Mouse (Mus musculus): Measurements from ENCODE around the gene Rnf222.
A peak's percentile ranks its signal among the peaks of the same experiment; 100 is the strongest.

- TF ChIP-seq MAFK (IDR thresholded peaks at IDR 0.05; ENCODE audit: borderline replicate concordance, low read depth, low read length), result no peak
- no peak for TF ChIP-seq POLR2AphosphoS2 (IDR thresholded peaks at IDR 0.05; ENCODE audit: low read length)
- TF ChIP-seq TAL1 (IDR thresholded peaks at IDR 0.05; ENCODE audit: low read length), result peak; percentile 55
- no peak for TF ChIP-seq CTCF (IDR thresholded peaks at IDR 0.05 in 2 of 3, conservative IDR thresholded peaks at IDR 0.05 in 1 of 3; ENCODE audit: control insufficient read depth in 1 of 3, insufficient read depth in 1 of 3, low read depth in 2 of 3, low read length in 3 of 3, poor library complexity in 1 of 3, severe bottlenecking in 1 of 3)
These were observed 11.5 kb downstream of the Rnf222 start for GRCm38 (mm10) chr11:68899815-68900214.

Measured in MEL (cell line).